Mouse (Mus musculus): ENCODE data around the gene Abhd14a. TPM values are rescaled to one million over a fixed set of nuclear protein-coding genes. Genes with fewer than 3 reads are reported as not detected.

Abhd14a gene
- polyA plus RNA-seq, 1 experiment from 2014 or later, result 16.2 TPM

DNA sequence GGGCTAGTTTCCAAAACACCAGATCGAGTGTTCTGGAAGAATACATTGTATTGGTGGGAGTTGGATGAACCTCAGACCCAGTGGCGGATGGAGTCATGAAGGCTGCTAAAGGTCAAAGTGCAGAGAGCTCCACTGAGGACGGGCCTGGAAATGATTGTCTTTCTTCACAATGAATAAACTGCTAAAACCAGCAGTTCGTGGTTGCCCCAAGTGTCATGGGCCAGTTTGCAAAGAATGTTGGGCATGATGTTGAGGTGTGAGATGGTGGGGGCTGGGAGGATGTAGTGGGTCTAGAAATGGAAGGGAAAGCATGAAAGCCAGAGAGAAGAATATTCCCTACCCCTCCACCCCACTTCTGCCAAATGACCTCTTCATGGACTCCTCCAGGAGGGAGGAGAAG lies 2.6 kb downstream of the Abhd14a start:
- DNase-seq (no peak), ATAC-seq (no peak)
- H3K27me3 ChIP-seq (ENCODE audit: insufficient read depth, low read length), result no peaks in the 10 kb centered on the region
- H3K9ac ChIP-seq (replicated peaks), result no peak overlapping the region
- peaks cover 39% of the 10 kb centered on the region for H3K4me1 ChIP-seq (ENCODE audit: insufficient read depth)
- no peaks in the 10 kb centered on the region for H3K9me3 ChIP-seq (ENCODE audit: low read length)
- no peak overlapping the region for H3K4me3 ChIP-seq (ENCODE audit: low read depth, low read length)
- TF ChIP-seq EP300 (IDR thresholded peaks at IDR 0.05; ENCODE audit: low read depth) (no peak), CTCF (IDR thresholded peaks at IDR 0.05; ENCODE audit: low read depth) (no peak)
- H3K27ac ChIP-seq (ENCODE audit: low read depth), result no peak overlapping the region
- WGBS (ENCODE audit: insufficient replicate concordance), result 69% methylated on average over 4 of the region's 4 CpGs
- no peaks in the 10 kb centered on the region for H3K36me3 ChIP-seq (replicated peaks; ENCODE audit: insufficient read depth, low read length)
- H3K4me2 ChIP-seq (ENCODE audit: low read depth, low read length), result no peak overlapping the region

DNA sequence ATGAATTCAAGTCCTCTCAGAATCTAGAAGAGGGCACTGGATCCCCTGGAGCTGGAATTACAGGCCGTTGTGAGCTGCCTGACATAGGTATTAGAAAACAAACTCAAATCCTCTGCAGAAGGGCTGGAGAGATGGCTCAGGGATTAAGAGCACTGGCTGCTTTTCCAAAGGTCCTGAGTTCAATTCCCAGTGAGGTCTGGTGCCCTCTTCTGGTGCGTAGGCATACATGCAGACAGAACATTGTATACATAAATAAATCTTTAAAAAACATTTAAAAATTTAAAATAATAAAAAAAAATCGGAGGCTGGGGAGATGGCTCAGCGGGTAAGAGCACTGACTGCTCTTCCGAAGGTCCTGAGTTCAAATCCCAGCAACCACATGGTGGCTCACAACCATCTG lies 4.8 kb downstream of the Abhd14a start:
- no peak for DNase-seq
- Histone ChIP-seq H3K4me3 (ENCODE audit: low read depth, low read length) (no peak overlapping the region), H3K4me1 (ENCODE audit: insufficient read depth) (peaks cover 30% of the 10 kb centered on the region), H3K27ac (ENCODE audit: low read depth) (no peak overlapping the region), H3K4me2 (ENCODE audit: low read depth, low read length) (no peak overlapping the region), H3K9ac (replicated peaks) (no peak overlapping the region), H3K27me3 (ENCODE audit: insufficient read depth, low read length) (no peaks in the 10 kb centered on the region), H3K36me3 (replicated peaks; ENCODE audit: insufficient read depth, low read length) (no peaks in the 10 kb centered on the region), H3K9me3 (ENCODE audit: low read length) (no peaks in the 10 kb centered on the region)
- TF ChIP-seq CTCF (IDR thresholded peaks at IDR 0.05; ENCODE audit: low read depth) (peak; percentile 43), EP300 (IDR thresholded peaks at IDR 0.05; ENCODE audit: low read depth) (no peak)
- 81% methylated on average over 5 of the region's 5 CpGs for WGBS (ENCODE audit: insufficient replicate concordance)
- no peak for ATAC-seq

- 74% methylated on average over 9 of the region's 9 CpGs for WGBS (ENCODE audit: insufficient replicate concordance)
- no peak for TF ChIP-seq EP300 (IDR thresholded peaks at IDR 0.05; ENCODE audit: low read depth)
- no peaks in the 10 kb centered on the region for H3K9me3 ChIP-seq (ENCODE audit: low read length)
- H3K36me3 ChIP-seq (replicated peaks; ENCODE audit: insufficient read depth, low read length), result peaks cover 21% of the 10 kb centered on the region
- H3K27ac ChIP-seq (ENCODE audit: low read depth), result no peak overlapping the region
- H3K4me2 ChIP-seq (ENCODE audit: low read depth, low read length), result peak overlapping the region; percentile 78; the same call in 1 of the 2 replicates
- DNase-seq (no peak), ATAC-seq (no peak)
- no peak overlapping the region for H3K9ac ChIP-seq (replicated peaks)
- H3K4me1 ChIP-seq (ENCODE audit: insufficient read depth), result peaks cover 20% of the 10 kb centered on the region
- H3K4me3 ChIP-seq (ENCODE audit: low read depth, low read length), result no peak overlapping the region
- no peaks in the 10 kb centered on the region for H3K27me3 ChIP-seq (ENCODE audit: insufficient read depth, low read length)
These were observed 10.9 kb downstream of the Abhd14a start for GRCm38 (mm10) chr9:106436566-106436965.

- H3K9ac ChIP-seq (replicated peaks), result no peak overlapping the region
- H3K27ac ChIP-seq (ENCODE audit: low read depth), result no peak overlapping the region
- no peak for DNase-seq
- no peak overlapping the region for H3K4me2 ChIP-seq (ENCODE audit: low read depth, low read length)
- TF ChIP-seq CTCF (IDR thresholded peaks at IDR 0.05; ENCODE audit: low read depth) (no peak), EP300 (IDR thresholded peaks at IDR 0.05; ENCODE audit: low read depth) (no peak)
- H3K27me3 ChIP-seq (ENCODE audit: insufficient read depth, low read length), result no peaks in the 10 kb centered on the region
- peaks cover 29% of the 10 kb centered on the region for H3K36me3 ChIP-seq (replicated peaks; ENCODE audit: insufficient read depth, low read length)
- H3K4me3 ChIP-seq (ENCODE audit: low read depth, low read length), result no peak overlapping the region
- no peak for ATAC-seq
- peaks cover 22% of the 10 kb centered on the region for H3K4me1 ChIP-seq (ENCODE audit: insufficient read depth)
- H3K9me3 ChIP-seq (ENCODE audit: low read length), result no peaks in the 10 kb centered on the region
- WGBS (ENCODE audit: insufficient replicate concordance), result 72% methylated on average over 6 of the region's 7 CpGs
These were observed 14.1 kb downstream of the Abhd14a start for GRCm38 (mm10) chr9:106433389-106433788.

DNA sequence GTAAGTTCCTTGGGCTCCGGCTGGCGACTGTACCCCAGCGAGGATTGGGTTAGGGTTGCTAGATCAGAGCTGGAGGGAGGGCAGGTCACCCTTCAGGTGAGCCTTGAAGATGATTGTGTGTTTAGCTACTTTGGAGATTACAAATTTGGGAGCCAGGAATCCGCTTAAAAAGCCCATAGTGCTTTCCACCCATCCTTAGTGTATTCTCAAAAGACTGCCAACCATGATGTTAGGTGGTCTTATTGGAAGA lies 17.5 kb downstream of the Abhd14a start:
- Histone ChIP-seq H3K4me2 (ENCODE audit: low read depth, low read length) (peak overlapping the region; percentile 92), H3K9ac (replicated peaks) (peak overlapping the region; percentile 88), H3K4me1 (ENCODE audit: insufficient read depth) (peaks cover 8% of the 10 kb centered on the region; the same call in 1 of the 2 replicates), H3K27me3 (ENCODE audit: insufficient read depth, low read length) (no peaks in the 10 kb centered on the region), H3K36me3 (replicated peaks; ENCODE audit: insufficient read depth, low read length) (peaks cover 29% of the 10 kb centered on the region), H3K27ac (ENCODE audit: low read depth) (peak overlapping the region; percentile 95), H3K4me3 (ENCODE audit: low read depth, low read length) (peak overlapping the region; percentile 91), H3K9me3 (ENCODE audit: low read length) (no peaks in the 10 kb centered on the region)
- ATAC-seq (no peak), DNase-seq (no peak)
- 4% methylated on average over 4 of the region's 4 CpGs for WGBS (ENCODE audit: insufficient replicate concordance)
- TF ChIP-seq CTCF (IDR thresholded peaks at IDR 0.05; ENCODE audit: low read depth) (no peak), EP300 (IDR thresholded peaks at IDR 0.05; ENCODE audit: low read depth) (no peak)

GRCm38 (mm10) chr9:106429221-106430014 lies 18.1 kb downstream of the Abhd14a start, which contains the start of gene Rpl29:
Gene Rpl29 (plus strand): TSS chr9:106429454.
- peak within 1 kb of the TSS; percentile 95 for H3K27ac ChIP-seq (ENCODE audit: low read depth)
- peaks cover 8% of the 10 kb centered on the region; the same call in 1 of the 2 replicates for H3K4me1 ChIP-seq (ENCODE audit: insufficient read depth)

More at GRCm38 (mm10) chr9:106429221-106430014, 18.1 kb downstream of the Abhd14a start, which contains the start of gene Rpl29:
- peaks cover 29% of the 10 kb centered on the region for H3K36me3 ChIP-seq (replicated peaks; ENCODE audit: insufficient read depth, low read length)
- H3K4me2 ChIP-seq (ENCODE audit: low read depth, low read length), result peak within 1 kb of the TSS; percentile 92
- ATAC-seq (peak; percentile 92), DNase-seq (peak; percentile 93)
- H3K27me3 ChIP-seq (ENCODE audit: insufficient read depth, low read length), result no peaks in the 10 kb centered on the region
- WGBS (ENCODE audit: insufficient replicate concordance), result under 1% methylated on average over 55 of the region's 55 CpGs
- peak within 1 kb of the TSS; percentile 88 for H3K9ac ChIP-seq (replicated peaks)
- no peaks in the 10 kb centered on the region for H3K9me3 ChIP-seq (ENCODE audit: low read length)
- TF ChIP-seq EP300 (IDR thresholded peaks at IDR 0.05; ENCODE audit: low read depth), result peak; percentile 50; the same call in 1 of the 2 replicates
- TF ChIP-seq CTCF (IDR thresholded peaks at IDR 0.05; ENCODE audit: low read depth), result no peak
- peak within 1 kb of the TSS; percentile 91 for H3K4me3 ChIP-seq (ENCODE audit: low read depth, low read length)

All from liver, postnatal 0 days (tissue).